Mouse (Mus musculus) limb, embryonic 13.5 days (tissue): ENCODE results near the gene Oit1. TPM values are rescaled to one million over a fixed set of nuclear protein-coding genes. Genes with fewer than 3 reads are reported as not detected.

Experiments used
- ATAC-seq: fragments of 200-750 bp; cut with Nextera tagmentation; 2 replicates; pipeline ENCODE4 v1.8.0; 2017; ENCODE audit warnings: low read depth, moderate number of reproducible peaks, moderate TSS enrichment; ENCODE audit not compliant: low FRiP score
- H3K27ac ChIP-seq: fragments of 300-500 bp; sonication (generic); 2 replicates; pipeline ENCODE4 v1.5.1; 2015; ENCODE audit warnings: inconsistent platforms, mild to moderate bottlenecking, moderate library complexity
- H3K27me3 ChIP-seq: fragments of 300-500 bp; sonication (generic); 2 replicates; pipeline ENCODE4 v1.6.1; 2015; ENCODE audit warnings: mild to moderate bottlenecking, inconsistent platforms
- H3K36me3 ChIP-seq: fragments of 300-500 bp; sonication (generic); 2 replicates; pipeline ENCODE4 v1.6.1; 2015; ENCODE audit warnings: inconsistent platforms, mild to moderate bottlenecking, moderate library complexity
- H3K4me1 ChIP-seq: fragments of 300-500 bp; sonication (generic); 2 replicates; pipeline ENCODE4 v1.6.1; 2015; ENCODE audit warnings: inconsistent platforms
- H3K4me2 ChIP-seq: fragments of 300-500 bp; sonication (generic); replicated peaks from 2 replicates; pipeline ENCODE4 v1.6.1; 2015; ENCODE audit warnings: inconsistent platforms, mild to moderate bottlenecking, moderate library complexity
- H3K4me3 ChIP-seq: fragments of 300-500 bp; sonication (generic); 2 replicates; pipeline ENCODE4 v1.5.1; 2015; ENCODE audit warnings: moderate library complexity, mild to moderate bottlenecking, inconsistent platforms
- H3K9ac ChIP-seq: fragments of 300-500 bp; sonication (generic); 2 replicates; pipeline ENCODE4 v1.6.1; 2015; ENCODE audit warnings: mild to moderate bottlenecking, inconsistent platforms
- H3K9me3 ChIP-seq: fragments of 300-500 bp; sonication (generic); 2 replicates; pipeline ENCODE4 v1.6.1; 2016; ENCODE audit warnings: inconsistent platforms
- WGBS: fragments of 180-500 bp; shearing (Covaris S2); methylation state at CpG from one replicate; pipeline ENCODE4 v1.1.7; 2015; 5-methylcytosine and 5-hydroxymethylcytosine counted together
- polyA plus RNA-seq: library from polyadenylated mRNA; unstranded; fragments of >200 nt; fragmentation: Nextera tagmentation; extraction: Ambion mirVana; gene quantifications from 2 replicates; pipeline ENCODE4 v1.2.1, GENCODE M21; 2015

Gene Oit1
- polyA plus RNA-seq, 1 experiment from 2014 or later, result not detected

GRCm38 (mm10) chr14:8367727-8368520 is 10.6 kb downstream of the Oit1 start:
- ATAC-seq, result no peak
- Histone ChIP-seq H3K9me3 (no peaks in the 10 kb centered on the region), H3K9ac (no peak overlapping the region), H3K4me3 (no peak overlapping the region), H3K27ac (no peak overlapping the region), H3K4me1 (0 out of 2 replicates have a peak, but pooled peaks cover 9% of the 10 kb centered on the region), H3K4me2 (no peak overlapping the region), H3K27me3 (no peaks in the 10 kb centered on the region), H3K36me3 (no peaks in the 10 kb centered on the region)
- 59% methylated on average over 4 of the region's 4 CpGs for WGBS

- H3K4me2 ChIP-seq, result no peak overlapping the region
- H3K36me3 ChIP-seq, result no peaks in the 10 kb centered on the region
- 6% methylated on average over 1 of the region's 1 CpGs for WGBS
- no peaks in the 10 kb centered on the region for H3K9me3 ChIP-seq
- no peak for ATAC-seq
- 0 out of 2 replicates have a peak, but pooled peaks cover 9% of the 10 kb centered on the region for H3K4me1 ChIP-seq
- no peak overlapping the region for H3K9ac ChIP-seq
- no peak overlapping the region for H3K27ac ChIP-seq
- no peak overlapping the region for H3K4me3 ChIP-seq
- no peaks in the 10 kb centered on the region for H3K27me3 ChIP-seq
Observed at GRCm38 (mm10) chr14:8367121-8367520, 11.4 kb downstream of the Oit1 start.

GRCm38 (mm10) chr14:8365833-8366232 is 12.7 kb downstream of the Oit1 start:
- no peak overlapping the region for H3K27ac ChIP-seq
- no peak overlapping the region for H3K4me3 ChIP-seq
- no peaks in the 10 kb centered on the region for H3K9me3 ChIP-seq
- 0 out of 2 replicates have a peak, but pooled peaks cover 9% of the 10 kb centered on the region for H3K4me1 ChIP-seq
- no peak overlapping the region for H3K9ac ChIP-seq
- no peak overlapping the region for H3K4me2 ChIP-seq
- WGBS, result 73% methylated on average over 6 of the region's 6 CpGs
- ATAC-seq, result no peak
- H3K27me3 ChIP-seq, result no peaks in the 10 kb centered on the region
- no peaks in the 10 kb centered on the region for H3K36me3 ChIP-seq

GRCm38 (mm10) chr14:8356836-8357235 is 21.7 kb downstream of the Oit1 start:
- WGBS, result 84% methylated on average over 9 of the region's 9 CpGs
- Histone ChIP-seq H3K4me1 (no peaks in the 10 kb centered on the region), H3K4me2 (no peak overlapping the region), H3K27me3 (no peaks in the 10 kb centered on the region), H3K4me3 (no peak overlapping the region), H3K9ac (no peak overlapping the region), H3K27ac (no peak overlapping the region), H3K9me3 (no peaks in the 10 kb centered on the region), H3K36me3 (no peaks in the 10 kb centered on the region)
- no peak for ATAC-seq

GRCm38 (mm10) chr14:8355999-8356501 is 22.5 kb downstream of the Oit1 start:
- WGBS, result 31% methylated on average over 6 of the region's 6 CpGs
- H3K27ac ChIP-seq, result no peak overlapping the region
- ATAC-seq, result peak; percentile 74
- no peak overlapping the region for H3K9ac ChIP-seq
- H3K27me3 ChIP-seq, result no peaks in the 10 kb centered on the region
- no peaks in the 10 kb centered on the region for H3K9me3 ChIP-seq
- no peak overlapping the region for H3K4me2 ChIP-seq
- H3K36me3 ChIP-seq, result no peaks in the 10 kb centered on the region
- no peak overlapping the region for H3K4me3 ChIP-seq
- no peaks in the 10 kb centered on the region for H3K4me1 ChIP-seq

- no peak overlapping the region for H3K4me2 ChIP-seq
- H3K36me3 ChIP-seq, result no peaks in the 10 kb centered on the region
- no peaks in the 10 kb centered on the region for H3K27me3 ChIP-seq
- no peak overlapping the region for H3K27ac ChIP-seq
- no peaks in the 10 kb centered on the region for H3K9me3 ChIP-seq
- H3K4me1 ChIP-seq, result no peaks in the 10 kb centered on the region
- H3K9ac ChIP-seq, result no peak overlapping the region
- H3K4me3 ChIP-seq, result no peak overlapping the region
- ATAC-seq, result no peak
- 76% methylated on average over 9 of the region's 9 CpGs for WGBS
Observed at GRCm38 (mm10) chr14:8348927-8349326, 29.6 kb downstream of the Oit1 start.

- no peak overlapping the region for H3K4me3 ChIP-seq
- H3K27ac ChIP-seq, result no peak overlapping the region
- H3K4me2 ChIP-seq, result no peak overlapping the region
- H3K9me3 ChIP-seq, result no peaks in the 10 kb centered on the region
- WGBS, result 25% methylated on average over 7 of the region's 7 CpGs
- no peak overlapping the region for H3K9ac ChIP-seq
- H3K36me3 ChIP-seq, result no peaks in the 10 kb centered on the region
- H3K4me1 ChIP-seq, result no peaks in the 10 kb centered on the region
- H3K27me3 ChIP-seq, result peaks cover 2% of the 10 kb centered on the region; the same call in 1 of the 2 replicates
- ATAC-seq, result peak; percentile 69; the same call in 1 of the 2 replicates
Observed at GRCm38 (mm10) chr14:8346255-8346997, 32.1 kb downstream of the Oit1 start.

- WGBS, result 65% methylated on average over 4 of the region's 4 CpGs
- ATAC-seq, result no peak
- H3K36me3 ChIP-seq, result no peaks in the 10 kb centered on the region
Observed at GRCm38 (mm10) chr14:8345566-8345965, 33.0 kb downstream of the Oit1 start.

GRCm38 (mm10) chr14:8342509-8343106 is 35.9 kb downstream of the Oit1 start:
- H3K36me3 ChIP-seq, result no peaks in the 10 kb centered on the region
- no peaks in the 10 kb centered on the region for H3K9me3 ChIP-seq
- H3K9ac ChIP-seq, result no peak overlapping the region
- no peak overlapping the region for H3K4me2 ChIP-seq
- H3K4me3 ChIP-seq, result no peak overlapping the region
- WGBS, result 75% methylated on average over 5 of the region's 5 CpGs
- H3K4me1 ChIP-seq, result no peaks in the 10 kb centered on the region
- no peak for ATAC-seq
- H3K27ac ChIP-seq, result no peak overlapping the region
- H3K27me3 ChIP-seq, result peaks cover 3% of the 10 kb centered on the region; the same call in 1 of the 2 replicates

More at GRCm38 (mm10) chr14:8345566-8345965, 33.0 kb downstream of the Oit1 start:
- no peaks in the 10 kb centered on the region for H3K9me3 ChIP-seq
- no peak overlapping the region for H3K27ac ChIP-seq
- H3K9ac ChIP-seq, result no peak overlapping the region
- H3K27me3 ChIP-seq, result peaks cover 3% of the 10 kb centered on the region; the same call in 1 of the 2 replicates
- no peak overlapping the region for H3K4me3 ChIP-seq
- H3K4me1 ChIP-seq, result no peaks in the 10 kb centered on the region
- no peak overlapping the region for H3K4me2 ChIP-seq

GRCm38 (mm10) chr14:8340226-8340625 is 38.3 kb downstream of the Oit1 start:
- H3K9ac ChIP-seq, result no peak overlapping the region
- peaks cover 10% of the 10 kb centered on the region for H3K4me1 ChIP-seq
- ATAC-seq, result no peak
- H3K4me3 ChIP-seq, result no peak overlapping the region
- no peak overlapping the region for H3K4me2 ChIP-seq
- peaks cover 3% of the 10 kb centered on the region; the same call in 1 of the 2 replicates for H3K27me3 ChIP-seq
- H3K9me3 ChIP-seq, result no peaks in the 10 kb centered on the region
- WGBS, result 60% methylated on average over 4 of the region's 4 CpGs
- no peaks in the 10 kb centered on the region for H3K36me3 ChIP-seq
- H3K27ac ChIP-seq, result no peak overlapping the region

GRCm38 (mm10) chr14:8335947-8336346 is 42.6 kb downstream of the Oit1 start:
- H3K9me3 ChIP-seq, result no peaks in the 10 kb centered on the region
- H3K36me3 ChIP-seq, result no peaks in the 10 kb centered on the region
- peaks cover 33% of the 10 kb centered on the region for H3K4me1 ChIP-seq
- 6% methylated on average over 10 of the region's 10 CpGs for WGBS
- H3K4me2 ChIP-seq, result 0 out of 2 replicates have a peak overlapping the region, but pooled peaks have one; percentile 9
- peak overlapping the region; percentile 44; the same call in 1 of the 2 replicates for H3K27ac ChIP-seq
- peak; percentile 70 for ATAC-seq
- no peak overlapping the region for H3K9ac ChIP-seq
- peaks cover 6% of the 10 kb centered on the region; the same call in 1 of the 2 replicates for H3K27me3 ChIP-seq
- H3K4me3 ChIP-seq, result no peak overlapping the region

GRCm38 (mm10) chr14:8334511-8334910 is 44.0 kb downstream of the Oit1 start:
- no peak for ATAC-seq
- Histone ChIP-seq H3K4me3 (no peak overlapping the region), H3K9me3 (no peaks in the 10 kb centered on the region), H3K36me3 (no peaks in the 10 kb centered on the region), H3K4me1 (peaks cover 46% of the 10 kb centered on the region), H3K27me3 (peaks cover 6% of the 10 kb centered on the region; the same call in 1 of the 2 replicates), H3K4me2 (no peak overlapping the region), H3K27ac (no peak overlapping the region), H3K9ac (no peak overlapping the region)
- WGBS, result 89% methylated on average over 3 of the region's 3 CpGs
